Mouse (Mus musculus) neural tube, embryonic 15.5 days (tissue): ENCODE measurements around the gene Dbx2. TPM values are rescaled to one million over a fixed set of nuclear protein-coding genes. Genes with fewer than 3 reads are reported as not detected.

Experiments
- ATAC-seq: fragments of 200-750 bp; cut with Nextera tagmentation; 2 replicates; pipeline ENCODE4 v1.8.0; 2017; ENCODE audit warnings: mild to moderate bottlenecking, moderate TSS enrichment, moderate library complexity; ENCODE audit not compliant: low FRiP score
- H3K27ac ChIP-seq: fragments of 300-500 bp; sonication (generic); replicated peaks from 2 replicates; pipeline ENCODE4 v1.5.1; 2015; ENCODE audit warnings: mild to moderate bottlenecking, inconsistent platforms
- H3K27me3 ChIP-seq: fragments of 300-500 bp; sonication (generic); replicated peaks from 2 replicates; pipeline ENCODE4 v1.6.1; 2015; ENCODE audit warnings: inconsistent platforms
- H3K36me3 ChIP-seq: fragments of 300-500 bp; sonication (generic); 2 replicates; pipeline ENCODE4 v1.6.1; 2015; ENCODE audit warnings: inconsistent platforms
- H3K4me1 ChIP-seq: fragments of 300-500 bp; sonication (generic); 2 replicates; pipeline ENCODE4 v1.6.1; 2015; ENCODE audit warnings: inconsistent platforms
- H3K4me2 ChIP-seq: fragments of 300-500 bp; sonication (generic); 2 replicates; pipeline ENCODE4 v1.6.1; 2015; ENCODE audit warnings: inconsistent platforms, mild to moderate bottlenecking, moderate library complexity
- H3K4me3 ChIP-seq: fragments of 300-500 bp; sonication (generic); replicated peaks from 2 replicates; pipeline ENCODE4 v1.5.1; 2015; ENCODE audit warnings: mild to moderate bottlenecking, inconsistent platforms
- H3K9ac ChIP-seq: fragments of 300-500 bp; sonication (generic); replicated peaks from 2 replicates; pipeline ENCODE4 v1.6.1; 2015; ENCODE audit warnings: mild to moderate bottlenecking, inconsistent platforms
- H3K9me3 ChIP-seq: fragments of 300-500 bp; sonication (generic); replicated peaks from 2 replicates; pipeline ENCODE4 v1.6.1; 2016; ENCODE audit warnings: inconsistent platforms
- WGBS: fragments of 180-500 bp; shearing (Covaris S2); methylation state at CpG from one replicate; pipeline ENCODE4 v1.1.7; 2015; ENCODE audit warnings: mixed read lengths; 5-methylcytosine and 5-hydroxymethylcytosine counted together
- polyA plus RNA-seq: library from polyadenylated mRNA; unstranded; fragments of >200 nt; fragmentation: Nextera tagmentation; extraction: Ambion mirVana; gene quantifications from 2 replicates; pipeline ENCODE4 v1.2.1, GENCODE M21; 2015

The Dbx2 gene
- polyA plus RNA-seq, 1 experiment from 2014 or later, result 16.4 TPM

DNA sequence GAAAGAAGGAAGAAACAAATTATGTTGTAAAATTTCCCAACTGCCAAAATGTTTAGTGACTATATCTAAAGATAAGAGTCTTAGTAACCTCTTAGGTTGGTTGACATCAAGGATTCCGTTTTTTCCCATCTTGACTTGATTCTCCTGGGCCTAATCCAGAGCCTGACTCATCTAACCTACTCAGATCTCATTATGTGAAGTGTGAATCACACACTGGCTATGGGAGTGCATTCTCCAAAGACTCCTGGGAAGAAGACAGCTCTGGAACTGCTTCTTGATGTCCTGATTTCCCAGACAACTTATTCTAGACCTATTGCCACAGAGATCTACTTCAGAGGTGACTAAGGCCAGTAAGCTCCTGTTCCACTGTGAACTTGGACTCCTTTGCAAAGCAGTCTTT is 43.2 kb downstream of the Dbx2 start:
- no peak for ATAC-seq
- no peaks in the 10 kb centered on the region; the same call in 1 of the 2 replicates for H3K4me1 ChIP-seq
- H3K27me3 ChIP-seq, result no peaks in the 10 kb centered on the region
- H3K4me2 ChIP-seq, result no peak overlapping the region
- no peak overlapping the region for H3K4me3 ChIP-seq
- H3K9ac ChIP-seq, result no peak overlapping the region
- H3K36me3 ChIP-seq, result no peaks in the 10 kb centered on the region
- H3K9me3 ChIP-seq, result no peaks in the 10 kb centered on the region
- no peak overlapping the region for H3K27ac ChIP-seq
- 74% methylated on average over 1 of the region's 1 CpGs for WGBS

DNA sequence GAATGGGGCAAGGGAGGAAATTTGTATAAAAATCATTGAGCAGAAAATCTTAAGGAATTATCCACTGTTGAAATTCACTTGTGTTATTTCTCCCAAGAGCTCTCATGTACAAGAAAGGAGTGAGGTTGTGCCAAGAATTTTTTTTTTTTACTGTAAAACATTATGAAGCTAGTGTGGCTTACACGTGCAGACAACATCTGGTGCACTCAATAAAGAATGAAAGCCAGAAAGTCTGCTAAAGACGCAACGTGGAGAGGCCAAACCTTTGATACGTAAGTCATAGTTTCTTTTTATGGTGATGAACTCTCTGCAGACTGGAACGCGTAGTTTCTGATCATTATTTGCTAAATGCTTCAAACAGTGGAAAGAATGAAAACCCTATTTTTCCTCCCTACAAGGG is 54.6 kb downstream of the Dbx2 start:
- Histone ChIP-seq H3K9me3 (no peaks in the 10 kb centered on the region), H3K27ac (no peak overlapping the region), H3K4me1 (no peaks in the 10 kb centered on the region), H3K9ac (no peak overlapping the region), H3K4me2 (no peak overlapping the region), H3K4me3 (no peak overlapping the region), H3K36me3 (no peaks in the 10 kb centered on the region), H3K27me3 (no peaks in the 10 kb centered on the region)
- no peak for ATAC-seq
- 65% methylated on average over 6 of the region's 6 CpGs for WGBS

DNA sequence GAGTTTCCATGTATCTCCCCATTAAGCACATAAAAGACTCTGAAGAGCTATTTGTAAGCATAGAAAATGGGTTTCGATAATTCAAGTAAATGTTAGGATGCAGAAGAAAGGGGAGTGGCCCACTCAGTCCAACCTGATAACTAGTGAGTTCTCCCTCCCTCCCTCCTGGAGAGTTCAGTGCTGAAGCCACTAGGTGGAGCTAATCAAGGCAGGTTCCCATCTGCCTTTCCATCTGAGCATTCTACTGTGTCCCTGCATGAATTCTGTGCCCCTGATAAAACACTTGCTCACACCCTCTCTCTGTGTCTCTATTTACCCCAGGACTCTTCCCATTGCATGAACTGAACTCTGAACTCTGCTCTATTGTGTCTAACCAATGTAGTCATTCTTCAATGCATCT is 57.1 kb downstream of the Dbx2 start:
- Histone ChIP-seq H3K9me3 (no peaks in the 10 kb centered on the region), H3K4me1 (no peaks in the 10 kb centered on the region), H3K27me3 (no peaks in the 10 kb centered on the region), H3K9ac (no peak overlapping the region), H3K36me3 (no peaks in the 10 kb centered on the region), H3K4me3 (no peak overlapping the region), H3K4me2 (no peak overlapping the region), H3K27ac (no peak overlapping the region)
- no peak for ATAC-seq
- WGBS, result 61% methylated on average over 1 of the region's 1 CpGs

DNA sequence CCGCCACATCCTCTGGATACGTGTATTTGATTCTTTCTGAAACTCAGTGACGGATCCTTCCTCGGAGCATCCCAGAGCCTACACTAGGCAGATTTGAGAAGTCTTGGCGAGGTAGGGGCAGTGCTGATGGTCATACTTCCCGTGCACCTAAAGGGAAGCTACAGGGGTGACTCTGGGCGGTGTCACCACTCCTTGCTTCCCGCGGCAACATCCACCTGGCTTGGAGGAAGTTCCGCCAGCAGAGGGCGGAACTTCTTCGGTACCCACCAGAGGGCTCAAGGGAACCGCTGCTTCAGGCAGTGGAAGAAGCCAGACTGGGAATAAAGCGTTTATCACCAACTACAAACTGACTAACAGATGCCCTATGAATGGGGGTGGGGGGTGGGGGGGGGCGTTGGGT is 68.9 kb downstream of the Dbx2 start:
- no peaks in the 10 kb centered on the region for H3K27me3 ChIP-seq
- H3K4me2 ChIP-seq, result no peak overlapping the region
- H3K27ac ChIP-seq, result no peak overlapping the region
- 0 out of 2 replicates have a peak, but pooled peaks cover 3% of the 10 kb centered on the region for H3K4me1 ChIP-seq
- WGBS, result 90% methylated on average over 15 of the region's 15 CpGs
- H3K36me3 ChIP-seq, result no peaks in the 10 kb centered on the region
- no peak for ATAC-seq
- no peaks in the 10 kb centered on the region for H3K9me3 ChIP-seq
- H3K9ac ChIP-seq, result no peak overlapping the region
- no peak overlapping the region for H3K4me3 ChIP-seq

DNA sequence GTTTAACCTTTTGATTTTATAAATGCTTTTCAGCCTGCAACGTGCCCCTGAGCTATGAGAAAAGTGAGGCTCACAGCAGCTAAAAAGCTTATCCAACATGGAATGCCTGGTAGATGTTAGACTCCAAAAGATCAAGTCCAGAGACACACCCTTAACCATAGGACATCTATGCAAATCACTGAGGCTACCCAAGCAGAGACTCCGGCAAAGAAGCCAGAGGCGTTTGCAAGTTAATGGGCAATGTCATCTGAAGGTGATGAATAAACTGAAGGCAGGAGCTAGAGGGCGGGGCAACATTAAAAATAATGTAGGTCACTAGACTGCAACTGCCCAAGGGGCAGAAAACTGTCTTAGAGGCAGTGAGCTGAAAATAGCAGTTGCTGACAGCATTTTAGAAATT is 70.9 kb downstream of the Dbx2 start:
- Histone ChIP-seq H3K4me2 (no peak overlapping the region), H3K9me3 (no peaks in the 10 kb centered on the region), H3K27ac (no peak overlapping the region), H3K4me1 (0 out of 2 replicates have a peak, but pooled peaks cover 3% of the 10 kb centered on the region), H3K4me3 (no peak overlapping the region), H3K9ac (no peak overlapping the region), H3K27me3 (no peaks in the 10 kb centered on the region), H3K36me3 (no peaks in the 10 kb centered on the region)
- no peak for ATAC-seq
- WGBS, result 48% methylated on average over 4 of the region's 4 CpGs

DNA sequence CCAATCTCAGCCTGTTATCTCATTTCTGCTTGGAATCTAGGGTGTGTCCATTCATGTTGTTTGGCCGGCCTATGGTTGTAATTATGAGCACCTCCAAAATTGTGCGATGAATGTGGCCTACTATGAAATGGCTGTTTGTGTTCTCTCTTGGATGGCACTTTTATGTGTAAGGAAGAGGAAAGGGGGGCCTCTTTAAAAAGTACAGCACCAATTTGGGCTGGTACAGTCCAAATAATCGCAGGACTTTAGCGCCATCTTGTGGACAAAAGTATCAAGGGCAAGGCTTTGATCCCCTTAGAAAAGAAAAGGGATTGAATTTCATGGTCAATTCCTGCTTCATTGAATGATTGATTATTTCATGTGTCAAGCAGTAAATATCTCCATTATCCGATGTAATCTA is 81.1 kb downstream of the Dbx2 start:
- Histone ChIP-seq H3K9ac (no peak overlapping the region), H3K27ac (no peak overlapping the region), H3K9me3 (no peaks in the 10 kb centered on the region), H3K4me3 (no peak overlapping the region), H3K27me3 (0 out of 2 replicates have a peak, but pooled peaks cover 6% of the 10 kb centered on the region), H3K4me1 (no peaks in the 10 kb centered on the region), H3K4me2 (peak overlapping the region; percentile 25; the same call in 1 of the 2 replicates), H3K36me3 (no peaks in the 10 kb centered on the region)
- WGBS, result 18% methylated on average over 5 of the region's 5 CpGs
- no peak; the same call in 1 of the 2 replicates for ATAC-seq

Other genes starting within 250 kb of the Dbx2 start
- gene Nell2, start 127.4 kb downstream of the Dbx2 start, polyA plus RNA-seq, result 168 and 194 TPM in 2 replicates
- gene Ano6, start 134.9 kb upstream of the Dbx2 start, polyA plus RNA-seq, result 27.0 and 32.5 TPM in 2 replicates